Mouse (Mus musculus) A20 (cell line): ENCODE measurements around the gene Slc41a2.
A peak's percentile ranks its signal among the peaks of the same experiment; 100 is the strongest.

ENCODE experiments used
- DNase-seq: peaks from one replicate; pipeline ENCODE4 v3.0.0-alpha.2; 2011; ENCODE audit warnings: low read depth, low spot score

Slc41a2 gene

GRCm38 (mm10) chr10:83320396-83320795 lies 17.3 kb downstream of the Slc41a2 start:
- DNase-seq: no peak

- DNase-seq: no peak
Observed at GRCm38 (mm10) chr10:83313033-83313432, 24.6 kb downstream of the Slc41a2 start.

GRCm38 (mm10) chr10:83310356-83310755 lies 27.3 kb downstream of the Slc41a2 start:
- no peak for DNase-seq

- no peak for DNase-seq
Observed at GRCm38 (mm10) chr10:83301687-83302086, 36.0 kb downstream of the Slc41a2 start.

GRCm38 (mm10) chr10:83301054-83301453 lies 36.6 kb downstream of the Slc41a2 start:
- no peak for DNase-seq

- DNase-seq: no peak
Observed at GRCm38 (mm10) chr10:83297017-83297416, 40.7 kb downstream of the Slc41a2 start.

- no peak for DNase-seq
Observed at GRCm38 (mm10) chr10:83294746-83295145, 42.9 kb downstream of the Slc41a2 start.

GRCm38 (mm10) chr10:83293352-83293751 lies 44.3 kb downstream of the Slc41a2 start:
- DNase-seq: no peak

GRCm38 (mm10) chr10:83291731-83292130 lies 46.0 kb downstream of the Slc41a2 start:
- DNase-seq: no peak

- no peak for DNase-seq
Observed at GRCm38 (mm10) chr10:83287828-83288227, 49.9 kb downstream of the Slc41a2 start.

- DNase-seq: no peak
Observed at GRCm38 (mm10) chr10:83286399-83286798, 51.3 kb downstream of the Slc41a2 start.

- no peak for DNase-seq
Observed at GRCm38 (mm10) chr10:83285724-83286256, 51.9 kb downstream of the Slc41a2 start.

GRCm38 (mm10) chr10:83284916-83285315 lies 52.8 kb downstream of the Slc41a2 start:
- DNase-seq: no peak

- no peak for DNase-seq
Observed at GRCm38 (mm10) chr10:83266731-83267130, 71.0 kb downstream of the Slc41a2 start.

- no peak for DNase-seq
Observed at GRCm38 (mm10) chr10:83266241-83266640, 71.4 kb downstream of the Slc41a2 start.

- no peak for DNase-seq
Observed at GRCm38 (mm10) chr10:83264680-83265079, 73.0 kb downstream of the Slc41a2 start.

GRCm38 (mm10) chr10:83264056-83264455 lies 73.6 kb downstream of the Slc41a2 start:
- no peak for DNase-seq

- no peak for DNase-seq
Observed at GRCm38 (mm10) chr10:83261264-83261663, 76.4 kb downstream of the Slc41a2 start.

GRCm38 (mm10) chr10:83251377-83251776 lies 86.3 kb downstream of the Slc41a2 start:
- DNase-seq: peak; percentile 54

- no peak for DNase-seq
Observed at GRCm38 (mm10) chr10:83248036-83248435, 89.6 kb downstream of the Slc41a2 start.

- no peak for DNase-seq
Observed at GRCm38 (mm10) chr10:83245720-83246119, 92.0 kb downstream of the Slc41a2 start.

- DNase-seq: no peak
Observed at GRCm38 (mm10) chr10:83244131-83244530, 93.6 kb downstream of the Slc41a2 start.

GRCm38 (mm10) chr10:83242106-83242686 lies 95.5 kb downstream of the Slc41a2 start:
- no peak for DNase-seq

GRCm38 (mm10) chr10:83234391-83234790 lies 103.3 kb downstream of the Slc41a2 start:
- no peak for DNase-seq
